Mouse (Mus musculus): ENCODE data around the gene Efcab9.
"Not testable (repeated sequence)": the region's sequence is repeated elsewhere in the genome, so short reads cannot be mapped to it uniquely, and the experiment has no call there.

GRCm38 (mm10) chr11:32514853-32515252, 17.0 kb downstream of the Efcab9 start:
- TF ChIP-seq CTCF, EP300 (IDR thresholded peaks at IDR 0.05; ENCODE audit: low read depth): not testable (repeated sequence)
